Mouse (Mus musculus) hindbrain, embryonic 10.5 days (tissue): ENCODE measurements around the gene S1pr1. TPM values are rescaled to one million over a fixed set of nuclear protein-coding genes. Genes with fewer than 3 reads are reported as not detected.

Experiments used
- DNase-seq: peaks from one replicate; pipeline ENCODE4 v3.0.0-alpha.2; 2017; ENCODE audit warnings: low spot score
- H3K27ac ChIP-seq: fragments of 300-500 bp; sonication (generic); 2 replicates; pipeline ENCODE4 v1.5.1; 2016; ENCODE audit warnings: mild to moderate bottlenecking, moderate library complexity
- H3K27me3 ChIP-seq: fragments of 300-500 bp; sonication (generic); 2 replicates; pipeline ENCODE4 v1.6.1; 2016; ENCODE audit warnings: mild to moderate bottlenecking; ENCODE audit not compliant: poor library complexity, insufficient read depth, severe bottlenecking
- H3K36me3 ChIP-seq: fragments of 300-500 bp; sonication (generic); 2 replicates; pipeline ENCODE4 v1.6.1; 2016; ENCODE audit warnings: mild to moderate bottlenecking, moderate library complexity
- H3K4me1 ChIP-seq: fragments of 300-500 bp; sonication (generic); replicated peaks from 2 replicates; pipeline ENCODE4 v1.6.1; 2016; ENCODE audit warnings: mild to moderate bottlenecking
- H3K4me3 ChIP-seq: fragments of 300-500 bp; sonication (generic); 2 replicates; pipeline ENCODE4 v1.5.1; 2016; ENCODE audit warnings: mild to moderate bottlenecking, moderate library complexity
- H3K9me3 ChIP-seq: fragments of 300-500 bp; sonication (generic); 2 replicates; pipeline ENCODE4 v1.6.1; 2016; ENCODE audit warnings: mild to moderate bottlenecking, moderate library complexity
- WGBS: fragments of 180-500 bp; shearing (Covaris S2); methylation state at CpG from one replicate; pipeline ENCODE4 v1.1.7; 2016; 5-methylcytosine and 5-hydroxymethylcytosine counted together
- polyA plus RNA-seq: library from polyadenylated mRNA; unstranded; fragments of >200 nt; fragmentation: Nextera tagmentation; extraction: Ambion mirVana; gene quantifications from 2 replicates; pipeline ENCODE4 v1.2.1, GENCODE M21; 2016

S1pr1 gene
- polyA plus RNA-seq, 1 experiment from 2014 or later, result 12.8 TPM

- WGBS, result 83% methylated on average over 6 of the region's 6 CpGs
- Histone ChIP-seq H3K4me3 (no peak overlapping the region), H3K36me3 (peaks cover 13% of the 10 kb centered on the region), H3K27ac (no peak overlapping the region), H3K27me3 (peaks cover 11% of the 10 kb centered on the region), H3K4me1 (peaks cover 14% of the 10 kb centered on the region; the same call in 1 of the 2 replicates), H3K9me3 (no peaks in the 10 kb centered on the region)
- no peak for DNase-seq
Measured at GRCm38 (mm10) chr3:115709118-115709574, 5.7 kb downstream of the S1pr1 start.

- Histone ChIP-seq H3K27ac (no peak overlapping the region), H3K4me3 (no peak overlapping the region), H3K4me1 (no peaks in the 10 kb centered on the region), H3K27me3 (no peaks in the 10 kb centered on the region), H3K9me3 (no peaks in the 10 kb centered on the region), H3K36me3 (peaks cover 6% of the 10 kb centered on the region)
- no peak for DNase-seq
- WGBS, result 89% methylated on average over 2 of the region's 2 CpGs
Measured at GRCm38 (mm10) chr3:115706736-115707135, 8.1 kb downstream of the S1pr1 start.

GRCm38 (mm10) chr3:115704254-115704908, 10.5 kb downstream of the S1pr1 start:
- DNase-seq, result no peak
- 85% methylated on average over 9 of the region's 9 CpGs for WGBS
- no peaks in the 10 kb centered on the region for H3K9me3 ChIP-seq
- no peaks in the 10 kb centered on the region for H3K27me3 ChIP-seq
- no peak overlapping the region for H3K4me3 ChIP-seq
- H3K4me1 ChIP-seq, result no peaks in the 10 kb centered on the region
- no peaks in the 10 kb centered on the region for H3K36me3 ChIP-seq
- no peak overlapping the region for H3K27ac ChIP-seq

- DNase-seq, result no peak
- H3K27ac ChIP-seq, result no peak overlapping the region
- H3K27me3 ChIP-seq, result no peaks in the 10 kb centered on the region
- no peaks in the 10 kb centered on the region for H3K9me3 ChIP-seq
- H3K4me1 ChIP-seq, result no peaks in the 10 kb centered on the region
- H3K4me3 ChIP-seq, result no peak overlapping the region
- no peaks in the 10 kb centered on the region for H3K36me3 ChIP-seq
- 97% methylated on average over 8 of the region's 8 CpGs for whole genome bisulfite sequencing
Measured at GRCm38 (mm10) chr3:115703720-115704119, 11.2 kb downstream of the S1pr1 start.

GRCm38 (mm10) chr3:115702089-115702488, 12.8 kb downstream of the S1pr1 start:
- no peaks in the 10 kb centered on the region for H3K27me3 ChIP-seq
- DNase-seq, result no peak

GRCm38 (mm10) chr3:115695194-115695891, 19.5 kb downstream of the S1pr1 start:
- Histone ChIP-seq H3K9me3 (no peaks in the 10 kb centered on the region), H3K36me3 (no peaks in the 10 kb centered on the region), H3K4me3 (no peak overlapping the region), H3K4me1 (no peaks in the 10 kb centered on the region; the same call in none of the 2 replicates), H3K27ac (no peak overlapping the region), H3K27me3 (no peaks in the 10 kb centered on the region)
- WGBS, result 82% methylated on average over 8 of the region's 8 CpGs
- DNase-seq, result no peak

More at GRCm38 (mm10) chr3:115702089-115702488, 12.8 kb downstream of the S1pr1 start:
- Histone ChIP-seq H3K27ac (no peak overlapping the region), H3K36me3 (no peaks in the 10 kb centered on the region), H3K4me1 (no peaks in the 10 kb centered on the region; the same call in 1 of the 2 replicates), H3K9me3 (no peaks in the 10 kb centered on the region), H3K4me3 (no peak overlapping the region)
- 68% methylated on average over 2 of the region's 2 CpGs for WGBS

GRCm38 (mm10) chr3:115694168-115694567, 20.7 kb downstream of the S1pr1 start:
- H3K9me3 ChIP-seq, result no peaks in the 10 kb centered on the region
- H3K27me3 ChIP-seq, result no peaks in the 10 kb centered on the region
- no peaks in the 10 kb centered on the region for H3K36me3 ChIP-seq
- H3K4me3 ChIP-seq, result no peak overlapping the region
- no peak for DNase-seq
- H3K27ac ChIP-seq, result no peak overlapping the region
- H3K4me1 ChIP-seq, result no peaks in the 10 kb centered on the region; the same call in none of the 2 replicates
- 84% methylated on average over 5 of the region's 5 CpGs for WGBS

GRCm38 (mm10) chr3:115693390-115693789, 21.5 kb downstream of the S1pr1 start:
- Histone ChIP-seq H3K4me3 (no peak overlapping the region), H3K4me1 (no peaks in the 10 kb centered on the region; the same call in none of the 2 replicates), H3K9me3 (no peaks in the 10 kb centered on the region), H3K27ac (no peak overlapping the region), H3K27me3 (no peaks in the 10 kb centered on the region), H3K36me3 (no peaks in the 10 kb centered on the region)
- no peak for DNase-seq
- WGBS, result 88% methylated on average over 12 of the region's 12 CpGs

- no peaks in the 10 kb centered on the region for H3K9me3 ChIP-seq
Measured at GRCm38 (mm10) chr3:115692857-115693256, 22.0 kb downstream of the S1pr1 start.

GRCm38 (mm10) chr3:115692384-115692783, 22.5 kb downstream of the S1pr1 start:
- DNase-seq, result no peak
- Histone ChIP-seq H3K27me3 (no peaks in the 10 kb centered on the region), H3K27ac (no peak overlapping the region; the same call in 1 of the 2 replicates), H3K9me3 (no peaks in the 10 kb centered on the region), H3K36me3 (no peaks in the 10 kb centered on the region), H3K4me3 (no peak overlapping the region), H3K4me1 (no peaks in the 10 kb centered on the region; the same call in 1 of the 2 replicates)
- WGBS, result 94% methylated on average over 5 of the region's 5 CpGs

More at GRCm38 (mm10) chr3:115692857-115693256, 22.0 kb downstream of the S1pr1 start:
- H3K27ac ChIP-seq, result no peak overlapping the region
- H3K36me3 ChIP-seq, result no peaks in the 10 kb centered on the region
- H3K4me3 ChIP-seq, result no peak overlapping the region
- WGBS, result 58% methylated on average over 4 of the region's 4 CpGs
- H3K27me3 ChIP-seq, result no peaks in the 10 kb centered on the region
- DNase-seq, result no peak
- no peaks in the 10 kb centered on the region; the same call in 1 of the 2 replicates for H3K4me1 ChIP-seq

GRCm38 (mm10) chr3:115689920-115690319, 25.0 kb downstream of the S1pr1 start:
- Histone ChIP-seq H3K27me3 (no peaks in the 10 kb centered on the region), H3K4me1 (no peaks in the 10 kb centered on the region; the same call in 1 of the 2 replicates), H3K36me3 (no peaks in the 10 kb centered on the region), H3K9me3 (no peaks in the 10 kb centered on the region), H3K27ac (no peak overlapping the region), H3K4me3 (no peak overlapping the region)
- 68% methylated on average over 1 of the region's 1 CpGs for WGBS
- DNase-seq, result no peak

- Histone ChIP-seq H3K9me3 (no peaks in the 10 kb centered on the region), H3K4me3 (no peak overlapping the region), H3K27me3 (no peaks in the 10 kb centered on the region), H3K36me3 (no peaks in the 10 kb centered on the region), H3K4me1 (no peaks in the 10 kb centered on the region; the same call in 1 of the 2 replicates), H3K27ac (peak overlapping the region; percentile 35; the same call in 1 of the 2 replicates)
- 37% methylated on average over 8 of the region's 8 CpGs for WGBS
- DNase-seq, result peak; percentile 29
Measured at GRCm38 (mm10) chr3:115689352-115689751, 25.5 kb downstream of the S1pr1 start.

GRCm38 (mm10) chr3:115687821-115688220, 27.1 kb downstream of the S1pr1 start:
- Histone ChIP-seq H3K4me1 (no peaks in the 10 kb centered on the region; the same call in 1 of the 2 replicates), H3K9me3 (no peaks in the 10 kb centered on the region), H3K27me3 (no peaks in the 10 kb centered on the region), H3K4me3 (no peak overlapping the region), H3K27ac (no peak overlapping the region), H3K36me3 (no peaks in the 10 kb centered on the region)
- 89% methylated on average over 2 of the region's 2 CpGs for WGBS
- no peak for DNase-seq
